Mouse (Mus musculus) forebrain, embryonic 15.5 days (tissue): ENCODE measurements around the gene Il4i1. TPM values are rescaled to one million over a fixed set of nuclear protein-coding genes. Genes with fewer than 3 reads are reported as not detected.

Experiments used
- ATAC-seq: fragments of 200-750 bp; cut with Nextera tagmentation; replicated peaks from 2 replicates; pipeline ENCODE4 v1.8.0; 2017; ENCODE audit warnings: mild to moderate bottlenecking, moderate TSS enrichment, moderate library complexity
- H3K27ac ChIP-seq: fragments of 300-500 bp; sonication (generic); replicated peaks from 2 replicates; pipeline ENCODE4 v1.5.1; 2015; ENCODE audit warnings: mild to moderate bottlenecking, inconsistent platforms
- H3K27me3 ChIP-seq: fragments of 300-500 bp; sonication (generic); 2 replicates; pipeline ENCODE4 v1.6.1; 2015; ENCODE audit warnings: inconsistent platforms
- H3K36me3 ChIP-seq: fragments of 300-500 bp; sonication (generic); 2 replicates; pipeline ENCODE4 v1.6.1; 2015; ENCODE audit warnings: mild to moderate bottlenecking, inconsistent platforms
- H3K4me1 ChIP-seq: fragments of 300-500 bp; sonication (generic); 2 replicates; pipeline ENCODE4 v1.6.1; 2015; ENCODE audit warnings: inconsistent platforms
- H3K4me2 ChIP-seq: fragments of 300-500 bp; sonication (generic); replicated peaks from 2 replicates; pipeline ENCODE4 v1.6.1; 2015; ENCODE audit warnings: mild to moderate bottlenecking, inconsistent platforms
- H3K4me3 ChIP-seq: fragments of 300-500 bp; sonication (generic); 2 replicates; pipeline ENCODE4 v1.5.1; 2015; ENCODE audit warnings: mild to moderate bottlenecking, inconsistent platforms
- H3K9ac ChIP-seq: fragments of 300-500 bp; sonication (generic); replicated peaks from 2 replicates; pipeline ENCODE4 v1.6.1; 2015; ENCODE audit warnings: mild to moderate bottlenecking, inconsistent platforms
- H3K9me3 ChIP-seq: fragments of 300-500 bp; sonication (generic); 2 replicates; pipeline ENCODE4 v1.6.1; 2016; ENCODE audit warnings: inconsistent platforms
- WGBS: fragments of 180-500 bp; shearing (Covaris S2); methylation state at CpG from one replicate; pipeline ENCODE4 v1.1.7; 2015; ENCODE audit warnings: mixed read lengths; 5-methylcytosine and 5-hydroxymethylcytosine counted together
- polyA plus RNA-seq: library from polyadenylated mRNA; unstranded; fragments of >200 nt; fragmentation: Nextera tagmentation; extraction: Ambion mirVana; gene quantifications from 2 replicates; pipeline ENCODE4 v1.2.1, GENCODE M21; 2015

The Il4i1 gene
- 1.8 and 2.3 TPM in 2 replicates for polyA plus RNA-seq

GRCm38 (mm10) chr7:44815721-44816469, at the start of gene Il4i1, which contains the start of gene Nup62:
Gene Il4i1, plus strand, starts transcription at chr7:44816387.
Gene Nup62, plus strand, starts transcription at chr7:44816088.
- WGBS: under 1% methylated on average over 62 of the region's 62 CpGs
- Histone ChIP-seq H3K27me3 (no peaks in the 10 kb centered on the region), H3K4me3 (peak within 1 kb of the TSS; percentile 99), H3K9me3 (no peaks in the 10 kb centered on the region), H3K36me3 (no peaks in the 10 kb centered on the region), H3K4me1 (peaks cover 50% of the 10 kb centered on the region), H3K4me2 (peak within 1 kb of the TSS; percentile 58), H3K27ac (peak within 1 kb of the TSS; percentile 95), H3K9ac (peak within 1 kb of the TSS; percentile 95)
- ATAC-seq: peak; percentile 94

GRCm38 (mm10) chr7:44768129-44768528, 48.1 kb upstream of the Il4i1 start:
- H3K36me3 ChIP-seq: peaks cover 33% of the 10 kb centered on the region
- no peak for ATAC-seq

DNA sequence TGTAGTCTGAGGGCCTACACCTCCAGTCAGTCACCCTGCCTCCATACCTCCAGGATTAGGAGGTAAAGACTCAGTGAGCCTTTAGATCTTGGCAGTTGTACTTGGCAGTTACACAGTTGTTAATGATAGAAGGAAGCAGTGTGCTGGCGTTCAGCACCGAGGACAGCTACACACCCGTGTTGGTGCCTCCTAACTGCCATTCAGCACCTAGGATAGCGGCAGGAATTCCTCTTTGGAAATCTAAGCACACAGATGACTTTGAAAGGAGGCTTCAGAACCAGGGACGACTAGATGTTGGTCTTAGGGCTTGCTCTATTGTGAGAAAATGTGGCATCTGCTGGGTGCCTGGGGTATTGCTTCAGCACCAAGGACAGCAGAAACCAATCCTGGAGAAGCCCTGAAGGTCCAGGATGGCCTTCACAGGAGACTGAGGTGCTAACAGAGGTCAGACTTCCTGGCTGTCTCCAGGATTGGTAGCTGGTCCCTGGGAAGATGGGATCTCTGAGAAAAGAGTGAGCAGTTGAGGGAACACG, 46.1 kb upstream of the Il4i1 start:
- 19% methylated on average over 6 of the region's 6 CpGs for WGBS
- H3K27me3 ChIP-seq: no peaks in the 10 kb centered on the region
- H3K9ac ChIP-seq: no peak overlapping the region
- no peak overlapping the region for H3K27ac ChIP-seq
- H3K36me3 ChIP-seq: peaks cover 33% of the 10 kb centered on the region
- no peak overlapping the region for H3K4me3 ChIP-seq
- H3K9me3 ChIP-seq: no peaks in the 10 kb centered on the region
- no peak overlapping the region for H3K4me2 ChIP-seq
- H3K4me1 ChIP-seq: no peaks in the 10 kb centered on the region
- no peak for ATAC-seq

More at GRCm38 (mm10) chr7:44768129-44768528, 48.1 kb upstream of the Il4i1 start:
- Histone ChIP-seq H3K27ac (no peak overlapping the region), H3K4me2 (no peak overlapping the region), H3K27me3 (no peaks in the 10 kb centered on the region), H3K9me3 (no peaks in the 10 kb centered on the region), H3K4me3 (no peak overlapping the region), H3K4me1 (no peaks in the 10 kb centered on the region), H3K9ac (no peak overlapping the region)
- whole genome bisulfite sequencing: 88% methylated on average over 5 of the region's 5 CpGs

- 94% methylated on average over 8 of the region's 8 CpGs for WGBS
- Histone ChIP-seq H3K27me3 (no peaks in the 10 kb centered on the region), H3K27ac (no peak overlapping the region), H3K36me3 (peaks cover 27% of the 10 kb centered on the region), H3K4me3 (no peak overlapping the region), H3K4me1 (no peaks in the 10 kb centered on the region), H3K9ac (no peak overlapping the region), H3K4me2 (no peak overlapping the region), H3K9me3 (no peaks in the 10 kb centered on the region)
- ATAC-seq: no peak
Observed at GRCm38 (mm10) chr7:44772591-44773204, 43.5 kb upstream of the Il4i1 start.

DNA sequence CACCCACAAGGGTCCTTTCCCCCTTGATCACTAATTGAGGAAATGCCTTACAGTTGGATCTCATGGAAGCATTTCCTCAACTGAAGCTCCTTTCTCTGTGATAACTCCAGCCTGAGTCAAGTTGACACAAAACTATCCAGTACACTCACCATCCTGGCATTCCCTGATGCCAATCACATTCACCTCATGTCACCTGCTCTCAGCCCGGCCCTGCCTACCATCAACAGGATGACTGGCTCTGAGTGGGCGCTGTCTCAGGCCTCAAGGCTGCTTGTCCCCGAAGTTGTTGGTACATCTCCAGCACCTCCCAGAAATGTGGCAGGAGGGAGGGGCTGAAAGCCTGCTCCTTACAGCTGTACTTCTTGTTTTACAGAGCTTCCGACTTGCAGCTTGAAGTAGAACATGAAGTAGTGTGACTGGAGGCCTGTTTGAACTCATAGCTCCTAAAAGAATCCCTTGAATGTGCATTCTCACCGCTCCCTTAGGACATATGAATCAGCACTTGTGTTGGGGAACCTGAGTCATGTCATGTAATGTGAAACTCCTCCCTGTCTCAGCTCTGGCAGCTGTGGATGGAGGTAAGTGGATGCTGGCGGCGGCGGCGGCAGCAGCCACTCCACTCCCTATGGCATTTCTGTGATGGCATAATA, 39.2 kb upstream of the Il4i1 start:
- no peaks in the 10 kb centered on the region for H3K27me3 ChIP-seq
- peaks cover 12% of the 10 kb centered on the region; the same call in 1 of the 2 replicates for H3K36me3 ChIP-seq
- no peak overlapping the region for H3K9ac ChIP-seq
- WGBS: 91% methylated on average over 9 of the region's 9 CpGs
- no peaks in the 10 kb centered on the region for H3K9me3 ChIP-seq
- H3K4me2 ChIP-seq: no peak overlapping the region
- no peak overlapping the region for H3K27ac ChIP-seq
- H3K4me3 ChIP-seq: no peak overlapping the region
- no peaks in the 10 kb centered on the region for H3K4me1 ChIP-seq
- ATAC-seq: no peak

DNA sequence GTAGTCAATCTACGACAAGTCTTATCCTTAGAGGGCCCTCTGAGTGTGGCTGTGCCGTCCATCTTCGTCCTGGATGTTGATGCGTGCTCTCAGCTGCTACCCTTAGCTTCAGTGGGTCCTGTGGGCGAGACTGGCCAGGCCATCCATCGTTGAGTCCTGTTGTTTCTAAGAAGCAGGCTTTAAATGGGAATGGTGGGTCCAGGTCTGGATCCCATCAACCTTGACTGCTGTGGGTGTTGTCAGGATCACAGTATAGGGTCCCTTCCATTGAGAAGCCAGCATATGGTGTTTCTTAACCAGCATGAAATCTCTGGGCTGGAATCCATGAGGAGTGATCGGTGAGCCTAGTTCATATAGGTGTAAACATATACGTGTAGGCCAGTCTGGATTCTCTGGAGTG, 36.1 kb upstream of the Il4i1 start:
- no peak for ATAC-seq
- H3K4me1 ChIP-seq: no peaks in the 10 kb centered on the region
- no peaks in the 10 kb centered on the region for H3K9me3 ChIP-seq
- no peak overlapping the region for H3K4me2 ChIP-seq
- H3K36me3 ChIP-seq: peaks cover 12% of the 10 kb centered on the region; the same call in 1 of the 2 replicates
- no peaks in the 10 kb centered on the region for H3K27me3 ChIP-seq
- no peak overlapping the region for H3K4me3 ChIP-seq
- no peak overlapping the region for H3K9ac ChIP-seq
- 91% methylated on average over 8 of the region's 8 CpGs for WGBS
- no peak overlapping the region for H3K27ac ChIP-seq

DNA sequence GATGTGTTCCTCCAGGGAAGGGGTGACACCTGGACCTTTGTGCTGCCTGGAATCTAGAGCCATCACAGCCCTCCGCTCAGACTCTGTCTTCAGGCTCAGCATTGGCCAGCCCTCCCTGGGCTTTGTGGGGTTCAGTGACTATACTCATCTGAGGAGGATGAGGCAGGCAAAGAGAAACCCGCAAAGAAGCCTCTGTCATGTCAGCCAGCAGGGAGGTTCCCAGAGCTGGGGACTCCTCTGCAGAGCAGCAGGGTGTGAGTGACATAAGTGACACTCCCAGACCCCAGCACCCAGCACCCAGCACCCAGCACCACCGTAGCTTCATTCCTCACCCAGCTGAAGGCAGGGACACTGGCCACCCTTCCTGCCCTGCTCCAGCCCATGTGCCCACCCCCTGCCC, 26.7 kb upstream of the Il4i1 start:
- H3K4me3 ChIP-seq: no peak overlapping the region
- no peaks in the 10 kb centered on the region for H3K36me3 ChIP-seq
- H3K27me3 ChIP-seq: no peaks in the 10 kb centered on the region
- no peak for ATAC-seq
- H3K27ac ChIP-seq: no peak overlapping the region
- H3K9me3 ChIP-seq: no peaks in the 10 kb centered on the region
- H3K4me2 ChIP-seq: no peak overlapping the region
- H3K9ac ChIP-seq: no peak overlapping the region
- WGBS: 72% methylated on average over 3 of the region's 3 CpGs
- no peaks in the 10 kb centered on the region for H3K4me1 ChIP-seq

DNA sequence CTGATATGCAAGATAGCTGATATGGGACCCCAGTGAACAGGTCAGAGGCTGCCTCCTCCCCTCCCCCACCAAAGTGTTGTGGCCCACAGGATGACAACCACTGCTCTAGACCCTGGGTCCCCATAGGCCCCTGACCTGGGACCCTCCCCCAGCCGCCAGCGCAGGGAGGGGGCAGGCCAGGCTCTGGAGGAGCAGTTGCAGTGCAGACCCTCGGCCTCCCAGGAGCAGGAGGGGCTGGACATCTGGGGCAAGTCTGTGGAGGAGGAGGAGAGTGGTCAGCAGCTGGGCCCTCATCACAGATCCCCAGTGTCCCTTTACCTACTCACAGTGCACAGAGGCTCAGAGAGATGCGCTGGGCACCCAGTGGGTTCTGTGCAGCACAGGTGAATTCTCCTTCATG, 26.1 kb upstream of the Il4i1 start:
- Histone ChIP-seq H3K36me3 (no peaks in the 10 kb centered on the region), H3K4me3 (no peak overlapping the region), H3K27me3 (no peaks in the 10 kb centered on the region), H3K27ac (no peak overlapping the region), H3K4me1 (no peaks in the 10 kb centered on the region), H3K9me3 (no peaks in the 10 kb centered on the region), H3K4me2 (no peak overlapping the region), H3K9ac (no peak overlapping the region)
- 55% methylated on average over 4 of the region's 4 CpGs for WGBS
- no peak for ATAC-seq

- no peaks in the 10 kb centered on the region for H3K27me3 ChIP-seq
- WGBS: 83% methylated on average over 6 of the region's 6 CpGs
Observed at GRCm38 (mm10) chr7:44792781-44793180, 23.4 kb upstream of the Il4i1 start.

DNA sequence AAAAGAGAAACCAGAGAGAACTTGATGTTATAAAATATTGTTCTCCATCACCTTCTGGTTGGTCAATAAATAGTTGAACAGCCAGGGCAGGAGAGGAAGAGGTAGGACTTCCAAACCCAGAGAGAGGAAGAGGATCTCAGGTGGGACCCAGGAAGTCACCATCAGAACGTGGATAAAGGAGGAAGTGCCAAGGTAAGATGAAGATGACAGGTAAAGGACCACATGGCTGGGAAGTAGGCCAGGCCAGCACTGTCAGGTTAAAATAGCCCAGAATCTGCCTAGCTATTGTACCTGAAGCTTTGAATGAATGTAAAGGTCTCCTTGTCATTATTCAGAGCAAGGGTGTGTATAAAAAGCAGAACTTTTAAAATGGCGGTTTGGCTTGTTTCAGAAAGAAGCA, 7.3 kb upstream of the Il4i1 start:
- ATAC-seq: no peak
- Histone ChIP-seq H3K4me3 (no peak overlapping the region), H3K9ac (no peak overlapping the region), H3K36me3 (no peaks in the 10 kb centered on the region), H3K9me3 (no peaks in the 10 kb centered on the region), H3K4me1 (no peaks in the 10 kb centered on the region), H3K27me3 (no peaks in the 10 kb centered on the region), H3K4me2 (no peak overlapping the region), H3K27ac (no peak overlapping the region)
- WGBS: 86% methylated on average over 2 of the region's 2 CpGs

More at GRCm38 (mm10) chr7:44792781-44793180, 23.4 kb upstream of the Il4i1 start:
- no peak overlapping the region for H3K27ac ChIP-seq
- no peak for ATAC-seq
- H3K4me3 ChIP-seq: no peak overlapping the region
- H3K36me3 ChIP-seq: no peaks in the 10 kb centered on the region
- no peaks in the 10 kb centered on the region for H3K9me3 ChIP-seq
- no peaks in the 10 kb centered on the region for H3K4me1 ChIP-seq
- H3K4me2 ChIP-seq: no peak overlapping the region
- no peak overlapping the region for H3K9ac ChIP-seq

- H3K27ac ChIP-seq: no peak overlapping the region
- H3K9me3 ChIP-seq: no peaks in the 10 kb centered on the region
- no peak overlapping the region for H3K4me2 ChIP-seq
- H3K36me3 ChIP-seq: no peaks in the 10 kb centered on the region
- H3K9ac ChIP-seq: no peak overlapping the region
- 94% methylated on average over 3 of the region's 3 CpGs for WGBS
- ATAC-seq: no peak
- no peak overlapping the region for H3K4me3 ChIP-seq
- no peaks in the 10 kb centered on the region for H3K4me1 ChIP-seq
- no peaks in the 10 kb centered on the region for H3K27me3 ChIP-seq
Observed at GRCm38 (mm10) chr7:44809466-44809865, 6.7 kb upstream of the Il4i1 start.

DNA sequence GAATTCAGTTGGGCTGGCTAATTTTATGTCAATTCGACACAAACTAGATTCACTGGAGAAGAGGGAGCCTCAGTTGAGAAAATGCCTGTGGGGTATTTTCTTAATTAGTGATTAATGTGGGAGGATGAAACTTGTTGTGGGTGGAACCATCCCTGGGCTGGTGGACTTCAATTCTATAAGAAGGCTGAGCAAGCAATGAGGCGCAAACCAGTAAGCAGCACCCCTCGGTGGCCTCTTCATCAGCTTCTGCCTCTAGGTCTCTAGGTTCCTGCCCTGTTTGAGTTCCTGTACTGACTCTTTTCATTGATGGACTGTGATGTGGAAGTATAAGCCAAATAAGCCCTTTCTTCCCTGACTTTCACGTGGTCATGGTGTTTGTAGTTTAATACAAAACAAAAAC, 5.8 kb upstream of the Il4i1 start:
- H3K4me3 ChIP-seq: no peak overlapping the region
- H3K9me3 ChIP-seq: no peaks in the 10 kb centered on the region
- no peak overlapping the region for H3K27ac ChIP-seq
- no peak overlapping the region for H3K9ac ChIP-seq
- ATAC-seq: no peak
- no peaks in the 10 kb centered on the region for H3K36me3 ChIP-seq
- no peak overlapping the region for H3K4me2 ChIP-seq
- H3K27me3 ChIP-seq: no peaks in the 10 kb centered on the region
- peaks cover 8% of the 10 kb centered on the region for H3K4me1 ChIP-seq
- 75% methylated on average over 4 of the region's 4 CpGs for WGBS
